Mouse (Mus musculus): ENCODE results near the gene Krtap8-1. TPM values are rescaled to one million over a fixed set of nuclear protein-coding genes. Genes with fewer than 3 reads are reported as not detected.
A peak's percentile ranks its signal among the peaks of the same experiment; 100 is the strongest.

The Krtap8-1 gene
- total and polyA plus RNA-seq, 3 experiments = not detected

DNA sequence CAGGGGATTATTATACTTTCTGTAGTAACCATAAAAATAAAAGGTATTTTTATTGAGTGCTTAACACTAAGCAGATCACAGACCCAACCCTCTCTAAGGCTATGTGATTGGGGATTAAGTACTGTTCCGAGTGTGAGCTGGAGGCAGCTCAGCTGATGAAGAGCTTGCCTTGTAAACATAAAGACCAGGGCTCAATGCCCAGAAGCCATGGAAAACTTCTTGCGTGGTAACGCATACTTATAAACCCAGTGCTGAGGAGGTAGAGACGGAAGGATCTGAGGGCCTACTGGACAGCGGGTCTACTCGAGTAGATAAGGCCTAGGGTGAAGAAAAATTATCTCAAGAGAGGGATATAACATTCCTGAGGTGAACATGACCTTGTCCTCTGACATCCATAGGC is 32.3 kb upstream of the Krtap8-1 start:
- no peaks in the 10 kb centered on the region for H3K9me3 ChIP-seq (replicated peaks; ENCODE audit: insufficient read depth, low read length)
- H3K4me3 ChIP-seq (ENCODE audit: control insufficient read depth in 1 of 2, insufficient read depth in 1 of 2, low read depth in 2 of 2, low read length in 2 of 2) = no peak overlapping the region
- H3K4me1 ChIP-seq (ENCODE audit: control insufficient read depth in 1 of 2, insufficient read depth in 2 of 2, low read length in 2 of 2) = no peaks in the 10 kb centered on the region

GRCm38 (mm10) chr16:89517635-89518034 is 29.9 kb upstream of the Krtap8-1 start:
- Histone ChIP-seq H3K9me3 (replicated peaks; ENCODE audit: insufficient read depth, low read length) (no peaks in the 10 kb centered on the region), H3K36me3 (ENCODE audit: control insufficient read depth in 1 of 2, insufficient read depth in 2 of 2, low read length in 2 of 2) (no peaks in the 10 kb centered on the region), H3K27me3 (ENCODE audit: control insufficient read depth in 1 of 2, insufficient read depth in 2 of 2, low read length in 2 of 2) (no peaks in the 10 kb centered on the region), H3K27ac (ENCODE audit: control insufficient read depth, low read depth, low read length) (no peak overlapping the region), H3K4me1 (ENCODE audit: control insufficient read depth in 1 of 2, insufficient read depth in 2 of 2, low read length in 2 of 2) (no peaks in the 10 kb centered on the region), H3K79me2 (ENCODE audit: control insufficient read depth, insufficient read depth, low read length, poor library complexity) (no peaks in the 10 kb centered on the region), H3K4me3 (ENCODE audit: control insufficient read depth in 1 of 2, insufficient read depth in 1 of 2, low read depth in 2 of 2, low read length in 2 of 2) (no peak overlapping the region), H3K9ac (ENCODE audit: control insufficient read depth, low read depth, low read length, poor library complexity, severe bottlenecking) (no peak overlapping the region)
- DNase-seq (ENCODE audit: low read depth, low spot score) = peak; percentile 28
- TF ChIP-seq ZKSCAN1 (IDR thresholded peaks at IDR 0.05; ENCODE audit: low read depth, low read length) (no peak), CTCF (IDR thresholded peaks at IDR 0.05 in 2 of 3, conservative IDR thresholded peaks at IDR 0.05 in 1 of 3; ENCODE audit: control insufficient read depth in 1 of 3, insufficient read depth in 1 of 3, low read depth in 2 of 3, low read length in 3 of 3, poor library complexity in 1 of 3, severe bottlenecking in 1 of 3) (peak; percentile 36 to 68 (median 39); a peak in 5 of 6 replicates), RAD21 (IDR thresholded peaks at IDR 0.05; ENCODE audit: low read depth, low read length) (peak; percentile 45), SMC3 (IDR thresholded peaks at IDR 0.05; ENCODE audit: low read depth, low read length) (0 out of 2 replicates have a peak, but pooled peaks have one; percentile 26), EP300 (IDR thresholded peaks at IDR 0.05; ENCODE audit: low read depth in 1 of 2, low read length in 2 of 2) (no peak)

More for the DNA sequence above, 32.3 kb upstream of the Krtap8-1 start:
- no peaks in the 10 kb centered on the region for H3K27me3 ChIP-seq (ENCODE audit: control insufficient read depth in 1 of 2, insufficient read depth in 2 of 2, low read length in 2 of 2)
- H3K79me2 ChIP-seq (ENCODE audit: control insufficient read depth, insufficient read depth, low read length, poor library complexity) = no peaks in the 10 kb centered on the region
- H3K27ac ChIP-seq (ENCODE audit: control insufficient read depth, low read depth, low read length) = no peak overlapping the region
- TF ChIP-seq MAFK (IDR thresholded peaks at IDR 0.05; ENCODE audit: borderline replicate concordance, low read depth, low read length) (no peak), POLR2AphosphoS5 (IDR thresholded peaks at IDR 0.05; ENCODE audit: borderline replicate concordance, low read depth, low read length) (no peak), SIN3A (IDR thresholded peaks at IDR 0.05; ENCODE audit: low read length) (no peak), TAL1 (IDR thresholded peaks at IDR 0.05; ENCODE audit: low read length) (no peak), CHD2 (IDR thresholded peaks at IDR 0.05; ENCODE audit: low read length) (no peak), EP300 (IDR thresholded peaks at IDR 0.05; ENCODE audit: low read depth in 1 of 2, low read length in 2 of 2) (no peak), USF2 (IDR thresholded peaks at IDR 0.05; ENCODE audit: borderline replicate concordance in 1 of 2, insufficient read depth in 1 of 2, low read depth in 1 of 2, low read length in 2 of 2) (no peak), MYB (IDR thresholded peaks at IDR 0.05; ENCODE audit: low read depth, low read length) (no peak), HCFC1 (IDR thresholded peaks at IDR 0.05; ENCODE audit: low read depth, low read length) (no peak), ZC3H11A (IDR thresholded peaks at IDR 0.05; ENCODE audit: low read depth, low read length) (no peak), E2F4 (IDR thresholded peaks at IDR 0.05; ENCODE audit: borderline replicate concordance, low read depth, low read length) (no peak), GATA1 (IDR thresholded peaks at IDR 0.05; ENCODE audit: low read depth, low read length) (no peak), MXI1 (IDR thresholded peaks at IDR 0.05; ENCODE audit: low read depth, low read length) (no peak), ZMIZ1 (IDR thresholded peaks at IDR 0.05; ENCODE audit: low read depth, low read length) (no peak), SMC3 (IDR thresholded peaks at IDR 0.05; ENCODE audit: low read depth, low read length) (no peak), TBP (IDR thresholded peaks at IDR 0.05; ENCODE audit: low read depth, low read length) (no peak), RCOR1 (IDR thresholded peaks at IDR 0.05; ENCODE audit: low read depth, low read length) (no peak), MEF2A (IDR thresholded peaks at IDR 0.05; ENCODE audit: extremely low read depth, insufficient replicate concordance, low read depth, low read length, poor library complexity, severe bottlenecking) (no peak), USF1 (IDR thresholded peaks at IDR 0.05; ENCODE audit: low read depth, low read length) (no peak), MAZ (IDR thresholded peaks at IDR 0.05; ENCODE audit: low read depth, low read length) (no peak)
- no peak for DNase-seq (ENCODE audit: low read depth, low spot score)
- H3K9ac ChIP-seq (ENCODE audit: control insufficient read depth, low read depth, low read length, poor library complexity, severe bottlenecking) = no peak overlapping the region
- no peaks in the 10 kb centered on the region for H3K36me3 ChIP-seq (ENCODE audit: control insufficient read depth in 1 of 2, insufficient read depth in 2 of 2, low read length in 2 of 2)

Data from MEL (cell line).